Mouse (Mus musculus) skeletal muscle tissue, adult 2 months (tissue): ENCODE measurements at regions not wholly inside any gene's neighbourhood (a gene's known extent, or its start where the extent isn't known, plus 50 kb on each side); places are given as distances from the start of the nearest gene placed in this dataset.

Experiments
- DNase-seq: peaks from one replicate; pipeline ENCODE4 v3.0.0-alpha.2; 2012; ENCODE audit warnings: low read depth, low spot score

DNA sequence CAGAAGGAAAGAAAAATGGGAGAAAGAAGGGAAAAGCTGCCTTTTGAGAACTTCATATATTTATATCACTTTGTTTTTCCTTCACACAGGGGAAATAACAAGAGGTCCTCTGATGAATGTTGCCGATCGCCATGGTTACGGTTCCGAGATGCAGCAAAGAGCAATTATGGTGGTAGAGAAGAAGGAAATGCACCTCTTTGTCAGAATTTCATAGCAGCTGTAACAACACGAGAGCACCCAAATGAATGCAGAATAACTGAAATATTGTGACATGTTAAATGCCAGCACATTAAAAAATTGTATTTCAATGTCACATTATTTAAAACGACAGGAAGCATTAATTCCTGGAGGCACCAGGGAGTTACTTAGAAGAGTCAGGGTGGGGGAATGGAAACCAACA lies 279.4 kb downstream of the Mctp2 start:
- no peak for DNase-seq

DNA sequence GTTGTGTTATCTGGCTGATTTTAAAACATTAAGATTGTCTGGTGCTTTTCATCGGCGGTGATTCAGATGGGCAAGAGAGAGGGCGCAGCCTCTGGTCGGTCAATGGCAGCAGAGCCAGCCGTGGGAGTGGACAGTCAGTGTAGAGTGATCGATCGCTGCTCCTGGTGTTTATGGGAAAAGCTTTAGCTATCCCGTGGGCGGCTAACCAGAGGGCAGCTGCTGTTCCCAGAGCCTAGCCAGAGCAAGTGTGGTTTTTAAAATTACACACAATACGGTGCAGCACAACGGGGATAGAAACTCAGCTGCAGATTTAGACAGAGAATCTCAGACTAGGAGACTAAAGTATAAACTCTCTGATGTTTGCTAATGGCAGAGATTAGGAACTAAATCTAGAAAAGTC lies 297.3 kb downstream of the Mctp2 start:
- DNase-seq: no peak

DNA sequence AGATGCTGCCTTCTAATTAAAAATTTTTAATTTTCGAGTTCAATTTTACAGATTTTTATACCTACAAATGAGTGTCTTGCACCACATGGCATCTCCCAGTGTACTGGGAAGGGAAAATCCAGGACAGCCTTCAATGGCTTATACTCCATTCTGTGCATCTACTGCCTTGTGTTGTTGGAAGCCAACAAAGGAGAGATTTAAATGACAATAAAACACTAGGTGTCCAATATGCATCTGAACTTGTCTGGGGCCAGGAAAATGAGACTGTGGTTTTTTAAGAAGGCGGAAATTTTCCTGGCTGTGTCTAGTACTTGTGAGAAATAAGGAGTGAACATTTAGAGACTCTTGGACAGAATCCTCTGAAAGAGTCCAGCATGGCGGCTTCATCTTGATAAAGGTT lies 302.1 kb downstream of the Mctp2 start:
- no peak for DNase-seq

DNA sequence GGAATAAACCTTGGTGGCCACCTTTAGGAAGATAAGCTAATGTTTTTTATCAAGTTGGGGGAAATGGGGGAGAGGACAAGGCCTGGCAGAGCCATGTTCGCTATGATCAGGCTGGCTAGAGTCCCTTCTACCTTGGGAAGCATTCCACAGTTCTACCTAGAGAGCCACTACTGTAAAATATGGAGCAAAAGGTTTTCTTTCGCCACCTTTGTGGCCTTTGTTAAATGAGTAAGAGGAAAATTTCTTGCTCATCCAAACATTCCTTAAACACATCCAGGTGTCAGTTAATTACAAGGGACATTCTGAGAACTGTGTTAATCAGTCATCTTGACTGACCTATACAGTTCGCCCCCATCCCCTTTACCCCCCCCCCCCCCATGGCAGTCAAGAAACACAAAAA lies 313.9 kb downstream of the Mctp2 start:
- DNase-seq: no peak

DNA sequence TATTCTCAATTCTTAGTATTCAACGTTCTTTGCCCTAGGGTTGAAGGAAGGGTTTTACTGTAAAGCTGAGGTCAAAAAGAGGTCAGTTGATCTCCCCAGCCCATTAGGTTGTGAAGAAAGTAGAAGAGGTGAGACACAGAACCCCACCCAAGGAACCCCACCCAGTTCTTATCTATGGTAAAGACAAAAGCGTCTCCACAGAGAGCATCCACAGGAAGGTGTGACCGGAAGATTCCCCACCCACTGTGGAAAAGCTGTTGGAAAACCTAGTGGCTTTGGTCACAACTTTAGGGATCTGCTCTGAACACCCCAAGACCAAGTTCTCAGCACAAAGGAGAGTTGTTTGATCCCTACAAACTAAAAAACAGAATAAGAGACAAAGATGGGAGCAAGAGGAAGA lies 314.6 kb downstream of the Mctp2 start:
- DNase-seq: no peak

DNA sequence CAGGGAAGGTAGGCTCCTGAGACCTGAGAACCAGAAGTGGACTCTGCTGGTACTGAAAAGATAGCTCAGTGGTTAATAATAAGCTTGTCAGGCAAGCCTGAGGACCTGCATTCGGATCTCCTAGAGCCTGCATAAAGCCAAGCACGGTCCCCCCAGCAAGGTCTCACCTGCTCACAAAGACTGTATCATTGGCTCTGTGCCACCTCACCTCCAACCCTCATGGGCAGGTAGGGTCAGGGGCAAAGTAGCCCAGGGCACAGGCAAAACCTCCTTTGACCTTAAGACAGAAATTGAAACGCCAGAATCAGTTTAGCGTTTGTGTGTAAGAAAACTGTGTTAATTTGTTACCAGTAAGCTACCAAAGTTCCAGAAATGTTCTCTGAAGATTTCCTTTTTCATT lies 315.2 kb downstream of the Mctp2 start:
- DNase-seq: no peak

DNA sequence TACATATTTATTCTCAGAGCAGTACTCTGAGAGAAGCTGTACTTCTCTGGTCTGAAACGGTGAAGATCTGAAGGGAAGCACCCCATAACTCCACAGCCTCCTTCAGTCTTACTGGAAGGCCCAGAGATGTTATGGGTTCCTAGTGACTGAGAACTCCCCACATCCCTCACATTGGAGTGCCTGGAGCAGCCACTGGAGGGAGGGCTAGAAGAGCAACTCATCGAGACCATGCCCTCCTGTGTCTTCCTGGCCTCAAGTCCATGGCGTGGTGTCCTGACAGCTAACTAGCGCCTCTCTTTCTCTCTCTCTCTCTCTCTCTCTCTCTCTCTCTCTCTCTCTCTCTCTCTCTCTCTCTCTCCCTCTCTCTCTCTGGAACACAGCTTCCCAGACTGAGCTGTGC lies 340.4 kb downstream of the Mctp2 start:
- no peak for DNase-seq

DNA sequence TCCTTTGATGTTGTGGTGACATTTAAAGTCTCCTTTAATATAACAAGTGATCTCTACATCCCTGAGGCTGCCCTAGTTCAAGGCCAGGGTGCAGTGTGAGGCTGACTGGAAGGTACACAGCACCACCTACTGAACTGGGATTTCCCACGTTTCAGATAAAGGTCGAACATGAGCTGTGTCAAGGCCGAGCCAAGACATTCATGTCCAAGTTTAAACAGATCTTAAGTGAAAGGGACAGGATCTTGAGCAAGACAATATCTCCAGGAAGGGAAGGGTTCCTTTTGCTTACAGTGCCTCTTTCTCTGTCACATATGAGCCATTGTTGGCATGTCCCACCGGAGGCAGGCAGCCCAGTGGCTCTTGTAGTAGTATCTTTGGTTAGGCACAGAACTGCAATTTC lies 343.0 kb downstream of the Mctp2 start:
- DNase-seq: peak; percentile 9

DNA sequence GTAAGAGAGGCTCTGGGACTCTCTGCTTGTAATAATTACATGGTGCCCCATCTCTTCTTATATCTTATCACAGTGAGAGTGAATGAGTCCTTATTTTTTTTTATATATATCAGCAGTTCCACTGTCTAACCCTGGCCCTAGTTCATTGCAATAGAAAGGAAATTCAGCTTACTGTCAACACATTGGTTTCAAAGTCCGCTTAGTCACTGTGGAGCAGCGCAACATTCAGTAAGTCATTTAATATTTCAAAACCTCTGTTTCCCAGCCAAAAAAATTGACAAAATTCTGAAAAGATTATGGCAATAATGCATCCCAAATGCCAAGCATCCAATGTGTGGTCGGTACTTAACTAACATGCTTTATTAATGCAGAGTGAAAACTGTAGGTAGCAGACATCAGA lies 343.6 kb downstream of the Mctp2 start:
- no peak for DNase-seq

DNA sequence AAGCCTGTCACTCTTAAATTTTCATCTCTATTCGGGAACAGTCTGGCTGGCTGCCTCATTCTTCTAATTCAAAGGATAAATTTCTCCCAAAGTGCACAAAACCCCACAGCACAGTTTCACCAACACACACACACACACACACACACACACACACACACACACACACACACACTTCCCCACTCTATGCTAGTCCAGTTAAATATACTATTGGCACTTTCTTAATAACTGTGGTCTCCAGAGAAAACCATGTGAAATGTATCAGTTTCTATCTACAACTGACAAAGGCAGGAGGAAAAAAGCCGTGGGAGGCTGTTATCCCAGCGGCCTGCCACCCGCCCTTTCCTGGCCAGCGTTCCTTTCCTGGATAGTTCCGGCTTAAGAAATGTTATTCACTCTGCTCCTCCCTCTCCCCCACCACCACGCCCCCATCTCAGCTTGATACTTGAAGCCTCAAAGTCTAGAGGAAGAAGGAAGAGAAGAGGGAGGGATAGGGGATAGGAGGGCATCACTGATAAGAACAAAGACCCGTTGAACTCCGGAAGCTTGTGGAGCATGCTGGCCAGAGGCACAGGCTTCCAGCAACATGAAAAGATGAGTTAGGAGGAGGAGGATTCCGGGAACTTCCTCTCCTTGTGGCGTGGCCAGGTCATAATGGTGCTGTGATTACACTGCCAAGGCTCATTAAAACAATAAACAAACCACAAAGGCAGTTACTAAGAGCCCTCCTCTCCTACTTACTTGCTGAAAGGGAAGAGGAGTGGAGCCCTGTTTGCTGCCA lies 345.8 kb downstream of the Mctp2 start:
- DNase-seq: peak; percentile 18

DNA sequence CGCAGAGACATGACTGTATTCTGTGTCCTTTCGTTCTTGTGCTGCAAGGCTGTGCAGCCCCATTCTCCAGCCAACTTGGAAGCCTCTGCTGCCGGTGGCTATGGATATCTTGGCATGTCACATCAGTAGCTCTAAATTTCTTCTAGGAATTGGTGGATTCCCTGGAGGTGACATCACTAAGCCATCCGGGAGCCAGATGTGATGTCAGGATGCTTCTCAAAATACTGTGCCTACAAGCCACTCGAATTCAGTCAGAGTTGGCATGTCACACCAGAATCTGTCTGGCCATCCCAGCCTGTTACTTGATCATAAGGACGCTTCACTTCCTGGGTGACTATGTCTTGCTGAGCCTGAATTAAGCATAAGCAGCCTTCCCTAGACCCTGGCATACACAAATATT lies 359.9 kb downstream of the Mctp2 start:
- DNase-seq: peak; percentile 40

DNA sequence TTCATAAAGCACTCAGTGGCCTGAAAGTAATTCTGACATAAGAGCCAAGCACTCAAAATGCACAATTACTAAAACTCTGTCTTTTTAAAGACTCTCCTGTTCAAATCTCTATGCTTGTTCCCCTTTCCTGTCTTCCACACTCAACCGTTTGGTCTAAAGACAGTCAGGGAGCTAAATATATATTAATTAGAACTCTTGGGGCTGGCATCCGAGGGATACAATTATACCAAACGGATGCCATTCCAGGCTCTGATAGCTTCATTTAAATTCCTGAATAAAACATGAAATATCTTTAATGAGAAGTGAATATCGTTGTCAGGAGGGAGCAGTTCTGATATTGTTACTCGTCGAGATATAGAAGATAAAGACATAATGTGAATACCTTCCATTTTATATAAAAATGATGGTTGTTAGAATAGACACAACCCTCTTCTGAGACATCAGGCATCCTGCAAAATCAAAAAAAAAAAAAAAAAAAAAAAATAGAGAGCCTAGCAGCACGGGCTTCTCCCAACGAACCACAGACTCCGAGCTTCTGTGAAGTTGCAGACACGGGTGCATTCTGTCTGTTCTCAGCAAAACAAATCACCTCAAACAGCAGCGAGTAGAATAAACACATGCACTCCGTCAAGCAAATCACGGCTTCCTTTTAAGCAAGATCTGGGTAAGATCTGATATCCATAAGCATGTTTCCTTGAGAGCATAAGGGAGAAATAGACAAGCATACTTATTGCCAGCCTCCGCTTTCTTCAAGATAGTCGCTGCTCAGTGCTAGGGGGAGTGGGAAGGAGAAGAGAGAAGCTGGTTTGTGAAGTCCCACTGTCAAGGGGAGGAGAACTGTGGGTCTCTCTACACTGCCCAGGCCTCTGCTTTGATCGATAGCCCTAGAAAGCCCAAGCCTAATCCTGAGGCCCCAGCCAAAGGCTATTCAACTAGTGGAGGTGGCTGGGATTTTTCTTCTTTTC lies 363.0 kb downstream of the Mctp2 start:
- no peak for DNase-seq

DNA sequence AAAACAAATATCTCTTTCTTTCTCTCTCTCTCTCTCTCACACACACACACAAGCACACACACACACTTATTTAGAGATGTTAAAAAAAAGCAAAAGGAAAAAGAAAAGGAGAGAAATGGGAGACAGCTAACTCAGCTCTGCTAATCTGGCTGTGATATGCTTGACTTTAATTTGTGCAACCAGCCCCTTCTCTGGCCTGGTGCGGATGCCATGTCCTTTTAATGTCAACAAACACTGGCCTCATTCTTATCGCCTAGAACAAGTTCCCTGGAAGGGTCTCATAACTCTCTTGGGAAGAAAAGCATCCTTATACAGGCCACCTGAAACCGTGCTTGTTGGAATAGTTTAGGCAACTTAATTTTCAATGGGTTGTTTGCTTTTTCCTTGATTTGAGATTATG lies 368.7 kb downstream of the Mctp2 start:
- DNase-seq: no peak

DNA sequence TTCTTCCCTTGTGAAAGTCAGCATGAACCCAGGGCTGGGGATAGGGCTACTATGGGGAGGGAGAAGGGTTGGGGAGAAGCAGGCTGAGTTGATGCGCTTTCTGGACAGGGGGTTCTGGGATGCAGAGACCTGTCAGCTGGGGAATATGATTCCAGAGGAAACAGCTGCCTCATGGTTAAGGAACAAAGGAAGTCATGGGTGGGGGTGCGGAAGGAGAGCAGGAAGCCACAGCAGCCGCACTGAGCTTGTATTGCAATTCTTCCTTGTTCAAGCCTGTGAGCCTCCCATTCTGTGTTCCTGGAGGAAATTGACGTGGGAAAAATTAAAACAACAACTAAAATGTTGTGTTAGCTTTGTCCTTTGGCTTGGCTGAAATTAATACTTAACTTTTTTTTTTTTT lies 369.7 kb downstream of the Mctp2 start:
- peak; percentile 13 for DNase-seq
